ENCODE assay signal across 33 mouse cellular contexts in genomic region chr15:10846722-10847121, GRCm38 (mm10).
"Had no signal": no experiment of that assay in that cellular context is flagged by ENCODE, and none has a peak within 500 bp of the region (broad histone marks: within the 10 kb centered on the region; RNA-seq: fewer than 3 reads in every experiment).

No protein-coding gene starts in this region.

- DNase-seq: heart, postnatal 10 days; heart, postnatal 14 days; heart, postnatal 36 days; heart, postnatal 4 days; kidney, adult 11 months; kidney, adult 18-20 months; kidney, adult 2 months; kidney, adult 9 months; kidney, postnatal 10 days; kidney, postnatal 14 days; kidney, postnatal 25 days; kidney, postnatal 36 days; kidney, postnatal 4 days; layer of hippocampus, adult 9-11 months; layer of hippocampus, postnatal 36 days had no signal

- H3K4me3 ChIP-seq: heart, embryonic 10.5 days; heart, embryonic 12.5 days; heart, embryonic 13.5 days; heart, embryonic 15.5 days; hindbrain, embryonic 10.5 days; hindbrain, embryonic 12.5 days; hindbrain, embryonic 13.5 days; hindbrain, embryonic 15.5 days; intestine, embryonic 15.5 days; kidney, embryonic 15.5 days; layer of hippocampus, adult 2 months had no signal

- H3K27me3 ChIP-seq: heart, embryonic 12.5 days; heart, embryonic 13.5 days; heart, embryonic 15.5 days; hindbrain, embryonic 12.5 days; hindbrain, embryonic 13.5 days; hindbrain, embryonic 15.5 days; intestine, embryonic 15.5 days; kidney, embryonic 15.5 days had no signal

- H3K4me2 ChIP-seq: heart, embryonic 11.5 days; heart, embryonic 12.5 days; heart, embryonic 13.5 days; heart, embryonic 15.5 days; hindbrain, embryonic 12.5 days; hindbrain, embryonic 13.5 days; hindbrain, embryonic 14.5 days; hindbrain, embryonic 15.5 days; intestine, embryonic 15.5 days; kidney, embryonic 15.5 days had no signal

- H3K4me1 ChIP-seq: heart, embryonic 10.5 days; heart, embryonic 12.5 days; heart, embryonic 13.5 days; heart, embryonic 15.5 days; hindbrain, embryonic 10.5 days; hindbrain, embryonic 13.5 days; hindbrain, embryonic 15.5 days; intestine, embryonic 15.5 days; kidney, embryonic 15.5 days had no signal

- H3K9me3 ChIP-seq: heart, embryonic 10.5 days; heart, embryonic 12.5 days; heart, embryonic 15.5 days; hindbrain, embryonic 10.5 days; hindbrain, embryonic 12.5 days; hindbrain, embryonic 13.5 days; hindbrain, embryonic 15.5 days; intestine, embryonic 15.5 days; kidney, embryonic 15.5 days had no signal

- H3K9ac ChIP-seq: heart, embryonic 12.5 days; heart, embryonic 13.5 days; heart, embryonic 15.5 days; hindbrain, embryonic 12.5 days; hindbrain, embryonic 13.5 days; hindbrain, embryonic 14.5 days; hindbrain, embryonic 15.5 days; intestine, embryonic 15.5 days; kidney, embryonic 15.5 days had no signal

- ATAC-seq: hindbrain, embryonic 16.5 days; inflammation-experienced regulatory T-cells, adult 6 months; intestine, embryonic 15.5 days; intestine, embryonic 16.5 days; intestine, postnatal 0 days had no signal

- H3K27ac ChIP-seq: heart, embryonic 10.5 days; heart, embryonic 13.5 days; heart, embryonic 15.5 days; hindbrain, embryonic 10.5 days; hindbrain, embryonic 12.5 days; hindbrain, embryonic 13.5 days; hindbrain, embryonic 14.5 days; hindbrain, embryonic 15.5 days; intestine, embryonic 15.5 days; kidney, embryonic 15.5 days; kidney, postnatal 0 days; layer of hippocampus, adult 2 months had no signal

- H3K36me3 ChIP-seq: heart, embryonic 10.5 days; heart, embryonic 12.5 days; heart, embryonic 13.5 days; heart, embryonic 15.5 days; hindbrain, embryonic 10.5 days; hindbrain, embryonic 12.5 days; hindbrain, embryonic 13.5 days; hindbrain, embryonic 15.5 days; intestine, embryonic 15.5 days; kidney, embryonic 15.5 days had no signal
